Mouse (Mus musculus) forebrain, embryonic 12.5 days (tissue): ENCODE measurements around the gene Cs. TPM values are rescaled to one million over a fixed set of nuclear protein-coding genes. Genes with fewer than 3 reads are reported as not detected.
"Not testable (repeated sequence)": the region's sequence is repeated elsewhere in the genome, so short reads cannot be mapped to it uniquely, and the experiment has no call there.

Experiments
- ATAC-seq: fragments of 200-750 bp; cut with Nextera tagmentation; 2 replicates; pipeline ENCODE4 v1.8.0; 2017; ENCODE audit warnings: moderate TSS enrichment; ENCODE audit not compliant: low FRiP score
- H3K27ac ChIP-seq: fragments of 300-500 bp; sonication (generic); 2 replicates; pipeline ENCODE4 v1.5.1; 2016; ENCODE audit warnings: mild to moderate bottlenecking
- H3K27me3 ChIP-seq: fragments of 300-500 bp; sonication (generic); 2 replicates; pipeline ENCODE4 v1.6.1; 2016; ENCODE audit warnings: mild to moderate bottlenecking
- H3K36me3 ChIP-seq: fragments of 300-500 bp; sonication (generic); replicated peaks from 2 replicates; pipeline ENCODE4 v1.6.1; 2016; ENCODE audit warnings: mild to moderate bottlenecking
- H3K4me1 ChIP-seq: fragments of 300-500 bp; sonication (generic); 2 replicates; pipeline ENCODE4 v1.6.1; 2016
- H3K4me2 ChIP-seq: fragments of 300-500 bp; sonication (generic); 2 replicates; pipeline ENCODE4 v1.6.1; 2016; ENCODE audit warnings: mild to moderate bottlenecking, moderate library complexity
- H3K4me3 ChIP-seq: fragments of 300-500 bp; sonication (generic); replicated peaks from 2 replicates; pipeline ENCODE4 v1.5.1; 2016; ENCODE audit warnings: mild to moderate bottlenecking
- H3K9ac ChIP-seq: fragments of 300-500 bp; sonication (generic); 2 replicates; pipeline ENCODE4 v1.6.1; 2016; ENCODE audit warnings: mild to moderate bottlenecking
- H3K9me3 ChIP-seq: fragments of 300-500 bp; sonication (generic); 2 replicates; pipeline ENCODE4 v1.6.1; 2016
- WGBS: fragments of 180-500 bp; shearing (Covaris S2); methylation state at CpG from one replicate; pipeline ENCODE4 v1.1.7; 2016; 5-methylcytosine and 5-hydroxymethylcytosine counted together
- polyA plus RNA-seq: library from polyadenylated mRNA; unstranded; fragments of >200 nt; fragmentation: Nextera tagmentation; extraction: Ambion mirVana; gene quantifications from 2 replicates; pipeline ENCODE4 v1.2.1, GENCODE M21; 2016

The Cs gene
- polyA plus RNA-seq, 1 experiment from 2014 or later = 221 TPM

DNA sequence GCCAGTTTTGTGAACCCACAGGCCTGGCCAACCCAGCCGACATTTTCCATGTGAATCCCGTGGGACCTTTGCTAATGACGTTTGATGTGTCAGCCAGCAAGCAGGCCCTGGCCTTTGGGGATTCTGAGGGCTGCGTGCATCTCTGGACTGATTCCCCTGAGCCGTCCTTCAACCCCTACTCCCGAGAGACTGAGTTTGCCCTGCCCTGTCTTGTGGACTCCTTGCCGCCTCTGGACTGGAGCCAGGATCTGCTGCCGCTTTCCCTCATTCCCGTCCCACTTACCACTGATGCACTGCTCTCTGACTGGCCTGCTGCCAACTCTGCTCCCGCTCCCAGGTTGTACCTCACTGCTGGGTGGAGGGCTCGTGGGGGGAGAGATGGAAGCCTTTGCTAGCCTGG lies 27.4 kb upstream of the Cs start:
- peaks cover 65% of the 10 kb centered on the region for H3K36me3 ChIP-seq
- 74% methylated on average over 11 of the region's 11 CpGs for WGBS
- H3K27ac ChIP-seq = no peak overlapping the region
- no peaks in the 10 kb centered on the region for H3K27me3 ChIP-seq
- no peaks in the 10 kb centered on the region for H3K9me3 ChIP-seq
- peaks cover 5% of the 10 kb centered on the region; the same call in 1 of the 2 replicates for H3K4me1 ChIP-seq
- H3K9ac ChIP-seq = peak overlapping the region; percentile 25; the same call in 1 of the 2 replicates
- no peak overlapping the region for H3K4me2 ChIP-seq
- ATAC-seq = no peak
- no peak overlapping the region for H3K4me3 ChIP-seq

DNA sequence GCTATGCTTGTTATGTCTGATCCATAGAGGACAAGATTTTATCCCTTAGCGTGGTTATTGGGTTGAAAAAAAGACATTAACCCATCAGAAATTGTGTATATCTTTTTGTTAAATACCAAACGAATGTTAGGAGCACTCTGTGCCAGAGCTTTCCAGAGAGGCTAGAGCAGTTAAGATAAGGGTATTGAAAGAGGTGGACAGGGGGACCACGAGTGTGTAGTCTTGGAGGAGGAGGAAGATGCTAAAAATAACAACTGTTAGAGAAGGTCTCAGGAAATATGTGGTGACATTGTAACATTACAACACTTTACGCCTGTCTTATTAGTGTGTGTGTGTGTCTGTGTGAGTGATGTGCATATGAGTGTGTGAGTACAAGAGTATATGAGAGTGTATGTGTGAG lies 26.6 kb upstream of the Cs start:
- H3K9ac ChIP-seq = 0 out of 2 replicates have a peak overlapping the region, but pooled peaks have one; percentile 12
- H3K4me1 ChIP-seq = peaks cover 5% of the 10 kb centered on the region; the same call in 1 of the 2 replicates
- no peak overlapping the region for H3K4me3 ChIP-seq
- no peaks in the 10 kb centered on the region for H3K9me3 ChIP-seq
- H3K36me3 ChIP-seq = peaks cover 72% of the 10 kb centered on the region
- WGBS = 90% methylated on average over 4 of the region's 4 CpGs
- no peak overlapping the region for H3K4me2 ChIP-seq
- no peaks in the 10 kb centered on the region for H3K27me3 ChIP-seq
- no peak overlapping the region for H3K27ac ChIP-seq
- ATAC-seq = no peak

DNA sequence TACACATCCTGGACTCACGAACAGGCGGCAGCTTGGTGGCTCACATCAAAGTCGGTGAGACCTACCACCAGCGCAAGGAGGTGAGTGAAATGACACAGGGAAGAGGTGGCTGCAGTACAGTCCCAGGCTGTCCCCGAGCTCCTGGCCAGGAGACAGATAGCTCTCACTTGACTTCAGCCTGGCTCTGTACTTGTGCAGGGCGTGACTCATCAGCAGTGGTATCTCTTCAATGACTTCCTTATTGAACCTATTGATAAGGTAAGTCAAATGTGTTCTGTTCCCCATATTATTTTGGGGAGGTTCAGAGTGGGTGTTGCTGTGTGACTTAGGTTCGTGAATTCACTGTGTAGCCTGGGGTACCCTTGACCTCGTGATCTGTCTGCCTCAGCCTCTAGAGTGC lies 22.0 kb upstream of the Cs start:
- H3K36me3 ChIP-seq = peaks cover 89% of the 10 kb centered on the region
- H3K4me1 ChIP-seq = no peaks in the 10 kb centered on the region
- no peaks in the 10 kb centered on the region for H3K9me3 ChIP-seq
- H3K4me2 ChIP-seq = no peak overlapping the region
- H3K27me3 ChIP-seq = no peaks in the 10 kb centered on the region
- H3K9ac ChIP-seq = no peak overlapping the region
- no peak overlapping the region for H3K4me3 ChIP-seq
- ATAC-seq = no peak
- 96% methylated on average over 8 of the region's 8 CpGs for WGBS
- H3K27ac ChIP-seq = no peak overlapping the region

- H3K36me3 ChIP-seq = peaks cover 62% of the 10 kb centered on the region
- WGBS = 67% methylated on average over 12 of the region's 12 CpGs
- H3K4me2 ChIP-seq = peak overlapping the region; percentile 75
- peak overlapping the region; percentile 80 for H3K27ac ChIP-seq
- peaks cover 19% of the 10 kb centered on the region for H3K4me1 ChIP-seq
- H3K9me3 ChIP-seq = no peaks in the 10 kb centered on the region
- H3K4me3 ChIP-seq = peak overlapping the region; percentile 69
- H3K27me3 ChIP-seq = no peaks in the 10 kb centered on the region
- ATAC-seq = no peak
- peak overlapping the region; percentile 38; the same call in 1 of the 2 replicates for H3K9ac ChIP-seq
These were observed 15.9 kb upstream of the Cs start for GRCm38 (mm10) chr10:128321641-128322040.

- peak within 1 kb of the TSS; percentile 92 for H3K9ac ChIP-seq
- WGBS = under 1% methylated on average over 40 of the region's 40 CpGs
- peaks cover 19% of the 10 kb centered on the region for H3K4me1 ChIP-seq
- H3K36me3 ChIP-seq = peaks cover 64% of the 10 kb centered on the region
- ATAC-seq = peak; percentile 96
- no peaks in the 10 kb centered on the region for H3K27me3 ChIP-seq
- peak within 1 kb of the TSS; percentile 95 for H3K27ac ChIP-seq
- H3K4me3 ChIP-seq = peak within 1 kb of the TSS; percentile 69
- H3K4me2 ChIP-seq = peak within 1 kb of the TSS; percentile 75
- H3K9me3 ChIP-seq = no peaks in the 10 kb centered on the region
These were observed 15.1 kb upstream of the Cs start, which contains the start of gene Cnpy2 for GRCm38 (mm10) chr10:128322141-128323108. Gene Cnpy2 (plus strand): TSS chr10:128322459.

- no peak for ATAC-seq
- H3K27ac ChIP-seq = 0 out of 2 replicates have a peak overlapping the region, but pooled peaks have one; percentile 95
These were observed 14.0 kb upstream of the Cs start for GRCm38 (mm10) chr10:128323516-128323915.

GRCm38 (mm10) chr10:128326825-128327224 lies 10.7 kb upstream of the Cs start:
- Histone ChIP-seq H3K9ac (no peak overlapping the region), H3K4me1 (peaks cover 16% of the 10 kb centered on the region), H3K36me3 (peaks cover 49% of the 10 kb centered on the region), H3K27ac (no peak overlapping the region), H3K27me3 (no peaks in the 10 kb centered on the region), H3K9me3 (no peaks in the 10 kb centered on the region), H3K4me3 (no peak overlapping the region), H3K4me2 (no peak overlapping the region)
- no peak for ATAC-seq
- WGBS = 97% methylated on average over 8 of the region's 8 CpGs

More at GRCm38 (mm10) chr10:128323516-128323915, 14.0 kb upstream of the Cs start:
- Histone ChIP-seq H3K4me2 (peak overlapping the region; percentile 75), H3K9me3 (no peaks in the 10 kb centered on the region), H3K36me3 (peaks cover 63% of the 10 kb centered on the region), H3K4me1 (peaks cover 19% of the 10 kb centered on the region), H3K27me3 (no peaks in the 10 kb centered on the region), H3K4me3 (peak overlapping the region; percentile 69), H3K9ac (peak overlapping the region; percentile 92)
- WGBS = 88% methylated on average over 8 of the region's 8 CpGs

DNA sequence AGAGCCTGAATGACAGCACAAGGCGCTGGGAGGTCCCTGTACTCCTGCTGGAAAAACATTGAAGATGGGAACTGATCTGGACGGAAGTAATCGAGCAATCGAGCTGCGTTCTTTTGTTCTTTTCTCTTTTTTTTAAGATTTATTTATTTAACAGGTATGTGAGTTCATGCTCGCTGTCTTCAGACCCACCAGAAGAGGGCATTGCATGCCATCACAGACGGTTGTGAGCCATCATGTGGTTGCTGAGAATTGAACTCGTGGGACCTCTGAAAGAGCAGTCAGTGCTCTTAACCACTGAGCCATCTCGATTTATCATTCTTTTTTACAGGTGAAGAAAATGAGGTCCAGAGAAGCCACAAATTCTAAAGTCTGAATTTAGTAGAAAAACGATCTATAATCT lies 9.9 kb upstream of the Cs start:
- H3K36me3 ChIP-seq = peaks cover 49% of the 10 kb centered on the region
- no peaks in the 10 kb centered on the region for H3K27me3 ChIP-seq
- ATAC-seq = no peak
- 87% methylated on average over 10 of the region's 10 CpGs for WGBS
- no peaks in the 10 kb centered on the region for H3K9me3 ChIP-seq
- H3K4me1 ChIP-seq = peaks cover 16% of the 10 kb centered on the region
- H3K4me2 ChIP-seq = no peak overlapping the region
- no peak overlapping the region for H3K9ac ChIP-seq
- no peak overlapping the region for H3K27ac ChIP-seq
- H3K4me3 ChIP-seq = no peak overlapping the region

GRCm38 (mm10) chr10:128332358-128333249 lies 4.9 kb upstream of the Cs start:
- ATAC-seq, H3K27me3 ChIP-seq, H3K4me1 ChIP-seq, H3K9ac ChIP-seq, H3K9me3 ChIP-seq, H3K4me3 ChIP-seq, H3K4me2 ChIP-seq, H3K27ac ChIP-seq: not testable (repeated sequence)
- 83% methylated on average over 6 of the region's 6 CpGs for whole genome bisulfite sequencing
- peaks cover 19% of the 10 kb centered on the region for H3K36me3 ChIP-seq

DNA sequence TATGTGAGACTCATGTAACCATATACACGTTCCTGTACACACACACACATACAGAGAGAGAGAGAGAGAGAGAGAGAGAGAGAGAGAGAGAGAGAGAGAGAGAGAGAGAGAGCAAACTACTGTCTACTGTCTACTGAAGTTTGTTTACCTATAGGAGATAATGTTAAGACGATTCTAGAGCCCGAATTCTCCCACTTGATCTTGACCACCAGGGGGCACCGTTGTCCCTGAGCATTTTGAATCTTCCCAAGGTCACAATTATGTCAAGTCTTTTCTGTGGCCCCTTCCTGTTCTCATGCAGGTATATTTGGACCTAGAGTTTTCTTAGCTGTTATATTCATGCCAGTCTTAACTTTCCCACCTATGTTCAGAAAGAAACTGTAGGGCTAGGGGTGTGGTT lies 2.0 kb upstream of the Cs start:
- Histone ChIP-seq H3K27ac (no peak overlapping the region), H3K27me3 (no peaks in the 10 kb centered on the region), H3K4me2 (no peak overlapping the region), H3K4me3 (no peak overlapping the region), H3K9ac (no peak overlapping the region), H3K9me3 (no peaks in the 10 kb centered on the region), H3K4me1 (peaks cover 29% of the 10 kb centered on the region), H3K36me3 (0 out of 2 replicates have a peak, but pooled peaks cover 7% of the 10 kb centered on the region)
- no peak for ATAC-seq
- WGBS = 1% methylated on average over 4 of the region's 4 CpGs

DNA sequence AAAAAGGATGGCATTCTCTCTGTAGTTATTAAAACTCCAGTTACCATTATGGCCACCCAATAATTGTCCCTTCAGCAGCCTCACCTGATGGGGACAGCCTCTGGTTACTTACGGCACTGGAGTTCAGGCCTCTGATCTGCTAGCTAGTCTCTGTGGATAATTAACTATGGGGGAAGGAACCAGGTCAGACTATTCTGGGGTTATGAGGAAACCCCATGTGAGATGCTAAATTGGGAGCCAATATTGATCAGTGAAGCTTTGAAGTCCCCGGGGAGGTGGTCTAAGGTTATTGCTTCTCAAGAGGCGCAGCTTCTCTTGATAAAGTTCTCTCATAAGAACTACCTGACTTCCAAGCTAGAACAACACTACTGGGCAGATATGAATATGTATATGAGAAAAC lies 1.3 kb upstream of the Cs start:
- H3K4me3 ChIP-seq = no peak overlapping the region
- 99% methylated on average over 3 of the region's 3 CpGs for WGBS

DNA sequence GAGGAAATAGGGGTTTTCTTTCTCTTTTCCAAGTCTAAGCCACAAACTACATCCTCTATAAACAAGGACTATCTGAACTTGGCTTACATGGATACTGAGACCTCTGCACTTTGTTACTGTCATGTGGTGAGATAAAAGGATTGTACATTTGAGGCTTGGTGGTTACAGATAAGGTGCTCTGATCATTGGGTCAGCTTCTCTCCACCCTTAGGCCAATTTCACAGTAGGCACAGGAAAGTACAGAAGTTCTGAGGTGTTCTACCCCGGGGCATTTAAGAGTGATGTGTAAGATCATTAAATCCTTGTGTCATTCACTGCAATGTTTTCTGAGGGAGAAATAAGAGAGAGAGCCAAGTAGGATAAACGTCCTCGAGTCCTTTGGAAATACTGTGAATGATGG lies 937 bp upstream of the Cs start:
- H3K9ac ChIP-seq = no peak overlapping the region; the same call in 1 of the 2 replicates
- H3K9me3 ChIP-seq = no peaks in the 10 kb centered on the region
- 95% methylated on average over 3 of the region's 3 CpGs for WGBS
- H3K36me3 ChIP-seq = 0 out of 2 replicates have a peak, but pooled peaks cover 7% of the 10 kb centered on the region
- peaks cover 29% of the 10 kb centered on the region for H3K4me1 ChIP-seq
- H3K4me3 ChIP-seq = peak overlapping the region; percentile 97; the same call in 1 of the 2 replicates
- H3K27ac ChIP-seq = no peak overlapping the region
- peak overlapping the region; percentile 86 for H3K4me2 ChIP-seq
- ATAC-seq = no peak
- no peaks in the 10 kb centered on the region for H3K27me3 ChIP-seq

More for the DNA sequence above, 1.3 kb upstream of the Cs start:
- Histone ChIP-seq H3K4me1 (peaks cover 29% of the 10 kb centered on the region), H3K9me3 (no peaks in the 10 kb centered on the region), H3K4me2 (no peak overlapping the region), H3K27me3 (no peaks in the 10 kb centered on the region), H3K27ac (no peak overlapping the region), H3K9ac (no peak overlapping the region), H3K36me3 (0 out of 2 replicates have a peak, but pooled peaks cover 7% of the 10 kb centered on the region)
- no peak for ATAC-seq
